12 mouse cellular contexts compared by ENCODE assay signal in genomic region chr13:56352436-56352835, GRCm38 (mm10). TPM values are rescaled to one million over a fixed set of nuclear protein-coding genes. Genes with fewer than 3 reads are reported as not detected.
DNase-seq lines count a peak whose midpoint lies in the region; TF ChIP-seq lines count a peak whose summit lies in the region.
"Had no signal": no experiment of that assay in that cellular context is flagged by ENCODE, and none has a peak within 500 bp of the region (broad histone marks: within the 10 kb centered on the region; RNA-seq: fewer than 3 reads in every experiment).

No protein-coding gene starts in this region.

- peak; percentile 48 to 67 for DNase-seq in left cerebral cortex, adult 18-20 months (ENCODE audit: low spot score in 2 of 2)
- no peak for DNase-seq in left cerebral cortex, postnatal 4 days
- peak; percentile 33 to 44 for DNase-seq in left cerebral cortex, adult 2 months (ENCODE audit: extremely low spot score in 1 of 2, low spot score in 2 of 2)
- peak; percentile 45 to 77 for DNase-seq in right cerebral cortex, postnatal 36 days (ENCODE audit: low spot score in 2 of 2)
- DNase-seq in gastrocnemius, postnatal 10 days = no peak
- DNase-seq in lung, postnatal 14 days = no peak
- DNase-seq: cerebellum, postnatal 36 days; heart, postnatal 14 days; thymus, postnatal 36 days had no signal

- intact Hi-C loops in left cerebral cortex, postnatal 4 days (cut with DNase I) = no loop called here
- intact Hi-C loops in left cerebral cortex, adult 2 months (cut with DNase I) = loop anchor here (5.0 kb wide), 1 partner anchor 345 kb away; no protein-coding TSS in a partner anchor

- TF ChIP-seq CTCF in left cerebral cortex, adult 2 months (IDR thresholded peaks at IDR 0.05) = no peak

- peaks cover 24% of the 10 kb centered on the region for H3K4me1 ChIP-seq in brown adipose tissue, adult 24 weeks (ENCODE audit: control insufficient read depth, insufficient read depth, insufficient read length, low read length)
- H3K4me1 ChIP-seq: midbrain, embryonic 13.5 days had no signal

- no peak overlapping the region for H3K4me3 ChIP-seq in brown adipose tissue, adult 24 weeks (ENCODE audit: insufficient read depth, low read depth, low read length)
- H3K4me3 ChIP-seq in left cerebral cortex, adult 2 months = no peak overlapping the region
- H3K4me3 ChIP-seq: midbrain, embryonic 13.5 days had no signal

- H3K27ac ChIP-seq in brown adipose tissue, adult 24 weeks (replicated peaks; ENCODE audit: low read depth, low read length) = peak overlapping the region; percentile 96
- H3K27ac ChIP-seq in left cerebral cortex, adult 2 months = no peak overlapping the region
- H3K27ac ChIP-seq: midbrain, embryonic 13.5 days had no signal

RNA-seq across cellular contexts. Expression of gene Cxcl14, which starts 56.1 kb away (rescaled TPM):
- 100 to 1,000 TPM; 140 to 160 TPM for total RNA-seq in left cerebral cortex, adult 18-20 months (2021)
- 10 to 100 TPM; 40.6 to 40.7 TPM for total RNA-seq in left cerebral cortex, postnatal 4 days (2021)
- 31.2 and 35.7 TPM in 2 replicates for polyA plus RNA-seq in brown adipose tissue, adult 24 weeks (2012; ENCODE audit: insufficient read depth, insufficient read length, missing spikeins)
- total RNA-seq in left cerebral cortex, adult 2 months (2021) = 100 to 1,000 TPM; 135 to 143 TPM
- 10 to 100 TPM; 15.8 to 20.0 TPM for total RNA-seq in gastrocnemius, postnatal 10 days (2021)
- total RNA-seq: CH12.LX had no signal

Comparison
In these comparisons a context has a peak if more than half of its experiments do, and no peak if none do; other contexts are left out.
1. DNase-seq: peak in left cerebral cortex, adult 18-20 months (2 of 2), left cerebral cortex, adult 2 months (2 of 2) and right cerebral cortex, postnatal 36 days (2 of 2); none in left cerebral cortex, postnatal 4 days (single experiment), gastrocnemius, postnatal 10 days (single experiment) and lung, postnatal 14 days (single experiment).